Mouse (Mus musculus) thymus, postnatal 36 days (tissue): Measurements from ENCODE around the gene Prkar1a.

Experiments used
- DNase-seq, 2 experiments: peaks; one replicate each; pipeline ENCODE4 v3.0.0; 2022; ENCODE audit warnings: mixed read lengths in 2 of 2

The Prkar1a gene

GRCm38 (mm10) chr11:109649206-109649605, at the start of gene Prkar1a:
Gene Prkar1a (plus strand): TSS chr11:109649405.
- DNase-seq = no peak

GRCm38 (mm10) chr11:109607600-109607999, 41.6 kb upstream of the Prkar1a start:
- no peak for DNase-seq

GRCm38 (mm10) chr11:109608976-109609625, 40.1 kb upstream of the Prkar1a start:
- DNase-seq = no peak

GRCm38 (mm10) chr11:109610046-109610794, 39.0 kb upstream of the Prkar1a start:
- no peak for DNase-seq

GRCm38 (mm10) chr11:109610795-109611302, 38.4 kb upstream of the Prkar1a start:
- DNase-seq = no peak

GRCm38 (mm10) chr11:109611303-109612149, 37.7 kb upstream of the Prkar1a start, which contains the start of gene Wipi1:
Gene Wipi1 (minus strand): TSS chr11:109611967.
- peak; percentile 90 to 92 for DNase-seq

- no peak for DNase-seq
Observed at GRCm38 (mm10) chr11:109612871-109613529, 36.2 kb upstream of the Prkar1a start.

GRCm38 (mm10) chr11:109615286-109615685, 33.9 kb upstream of the Prkar1a start:
- no peak for DNase-seq

- no peak for DNase-seq
Observed at GRCm38 (mm10) chr11:109616352-109616751, 32.9 kb upstream of the Prkar1a start.

GRCm38 (mm10) chr11:109616766-109617165, 32.4 kb upstream of the Prkar1a start:
- DNase-seq = no peak

GRCm38 (mm10) chr11:109619055-109619454, 30.1 kb upstream of the Prkar1a start:
- peak; percentile 44 to 54 for DNase-seq

- DNase-seq = no peak
Observed at GRCm38 (mm10) chr11:109620356-109620755, 28.8 kb upstream of the Prkar1a start.

GRCm38 (mm10) chr11:109621183-109621582, 28.0 kb upstream of the Prkar1a start:
- peak in 1 of 2 experiments; percentile 29 for DNase-seq

- DNase-seq = no peak
Observed at GRCm38 (mm10) chr11:109622518-109623037, 26.6 kb upstream of the Prkar1a start.

- DNase-seq = no peak
Observed at GRCm38 (mm10) chr11:109623238-109623637, 26.0 kb upstream of the Prkar1a start.

- DNase-seq = peak in 1 of 2 experiments; percentile 15
Observed at GRCm38 (mm10) chr11:109627648-109628047, 21.6 kb upstream of the Prkar1a start.

GRCm38 (mm10) chr11:109628099-109628498, 21.1 kb upstream of the Prkar1a start:
- DNase-seq = no peak

GRCm38 (mm10) chr11:109629021-109629521, 20.1 kb upstream of the Prkar1a start:
- no peak for DNase-seq

GRCm38 (mm10) chr11:109634928-109635327, 14.3 kb upstream of the Prkar1a start:
- DNase-seq = no peak

GRCm38 (mm10) chr11:109635871-109636395, 13.3 kb upstream of the Prkar1a start:
- DNase-seq = no peak

- no peak for DNase-seq
Observed at GRCm38 (mm10) chr11:109641498-109642222, 7.5 kb upstream of the Prkar1a start.
